Mouse (Mus musculus) gastrocnemius, postnatal 25 days (tissue): ENCODE results near the gene Cacna1g. TPM values are rescaled to one million over a fixed set of nuclear protein-coding genes. Genes with fewer than 3 reads are reported as not detected.

Experiments
- DNase-seq: peaks from one replicate; pipeline ENCODE4 v3.0.0; 2022
- long read RNA-seq, 2 experiments: library from polyadenylated mRNA; stranded (forward); transcript quantifications; one replicate each; pipeline ENCODE4 v2.0.0; 2021
- total RNA-seq, 2 experiments: library from RNA; stranded (reverse); gene quantifications; 1 replicate in 1 of 2; 2 replicates in 1 of 2; pipeline ENCODE4 v1.2.3; 2021

Cacna1g gene
- 1 to 10 TPM; 2.0 to 3.2 TPM for total RNA-seq
- long read RNA-seq, experiment 1 = 0 reads
- long read RNA-seq, experiment 2, partial matches to known transcripts = 1 of 1 reads
- long read RNA-seq, experiment 2, other reads (novel, unspliced or antisense) = 0 of 1 reads

- DNase-seq = peak; percentile 89
Observed at GRCm38 (mm10) chr11:94473707-94474543, at the start of gene Cacna1g. Gene Cacna1g (minus strand): TSS chr11:94474198.

- DNase-seq = no peak
Observed at GRCm38 (mm10) chr11:94521219-94521843, 47.3 kb upstream of the Cacna1g start, which contains the start of gene Mycbpap. Gene Mycbpap (minus strand): TSS chr11:94521742.

DNA sequence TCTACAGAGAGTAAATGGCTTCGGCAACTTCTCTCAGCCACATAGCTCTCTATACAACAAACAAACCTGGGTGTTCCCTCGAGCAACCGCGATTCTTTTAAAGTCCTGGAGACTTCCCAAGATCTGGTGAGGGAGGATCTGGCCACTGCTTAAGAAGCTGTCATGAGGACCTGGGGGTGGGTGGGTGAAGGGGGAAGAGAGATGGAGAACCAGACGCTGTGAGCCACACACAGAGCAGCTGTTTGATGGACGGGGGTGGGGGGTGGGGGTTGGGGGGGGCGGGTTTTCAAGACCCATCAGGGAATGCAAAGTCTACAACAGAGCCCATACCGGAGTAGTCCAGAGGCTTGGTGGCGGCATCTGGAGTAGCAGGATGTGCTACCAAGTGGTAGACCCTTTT lies 39.5 kb upstream of the Cacna1g start:
- no peak for DNase-seq

- no peak for DNase-seq
Observed at GRCm38 (mm10) chr11:94508976-94509375, 35.0 kb upstream of the Cacna1g start.

DNA sequence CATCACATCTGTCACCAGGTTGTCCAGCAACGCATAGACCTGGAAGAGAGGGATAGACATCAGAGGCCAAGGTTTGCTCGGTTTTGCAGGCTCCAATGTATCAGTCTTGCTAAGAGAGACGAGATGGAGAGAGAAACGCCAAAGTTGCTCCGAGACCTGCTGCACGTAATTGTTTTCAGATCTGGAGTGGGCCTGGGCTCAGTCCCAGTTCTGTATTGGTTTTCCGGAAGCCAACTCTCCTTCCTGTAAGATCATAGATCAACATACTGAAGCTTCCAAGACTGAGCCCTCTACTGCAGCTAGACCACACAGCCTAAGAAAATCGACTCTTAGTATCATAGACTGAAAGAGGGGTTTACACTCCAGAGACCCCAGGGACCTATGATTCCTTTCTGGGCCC lies 27.5 kb upstream of the Cacna1g start:
- no peak for DNase-seq

GRCm38 (mm10) chr11:94500362-94500761 lies 26.4 kb upstream of the Cacna1g start:
- no peak for DNase-seq

- no peak for DNase-seq
Observed at GRCm38 (mm10) chr11:94499661-94500152, 25.7 kb upstream of the Cacna1g start, which contains the start of gene Epn3. Gene Epn3 (minus strand): TSS chr11:94499974.

DNA sequence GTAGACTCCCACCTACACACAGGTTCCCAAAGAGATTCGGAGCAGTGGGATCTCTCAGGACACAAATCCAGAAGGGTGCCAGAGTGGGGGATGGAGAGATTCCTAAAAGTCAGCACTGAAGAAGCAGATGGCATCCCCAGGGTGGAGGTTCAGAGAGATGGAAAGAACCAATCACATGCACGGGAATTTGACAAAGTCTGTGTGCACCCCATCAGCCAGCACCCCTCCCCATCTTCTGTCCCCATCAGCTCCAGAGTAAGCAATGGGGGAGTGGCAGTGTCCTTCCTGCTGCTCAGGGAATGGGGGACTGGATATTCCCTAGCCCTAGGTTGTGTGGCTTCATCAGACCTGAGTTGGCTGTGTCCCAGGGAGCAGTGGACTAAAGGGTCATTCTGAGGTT lies 25.0 kb upstream of the Cacna1g start:
- no peak for DNase-seq

- DNase-seq = peak; percentile 22
Observed at GRCm38 (mm10) chr11:94498093-94498996, 24.3 kb upstream of the Cacna1g start.

DNA sequence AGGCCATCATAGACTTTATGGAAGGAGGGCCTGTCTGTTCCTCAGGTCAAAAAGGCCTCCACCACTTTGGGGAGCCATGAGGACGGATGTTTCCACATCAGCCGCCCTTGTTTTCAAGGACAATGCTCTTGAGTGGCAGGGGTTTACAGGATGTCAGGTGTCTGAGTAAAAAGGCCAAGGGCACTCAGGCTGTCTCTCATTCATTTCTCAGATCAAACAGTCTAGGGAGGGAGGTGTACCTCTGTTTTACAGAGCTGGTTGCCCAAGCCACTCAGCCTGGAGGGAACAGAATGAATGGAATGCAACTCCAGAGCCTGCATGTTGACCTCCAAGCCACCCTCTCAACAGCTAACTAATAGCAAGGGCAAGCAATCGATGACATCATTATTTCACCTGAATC lies 21.4 kb upstream of the Cacna1g start:
- DNase-seq = no peak

DNA sequence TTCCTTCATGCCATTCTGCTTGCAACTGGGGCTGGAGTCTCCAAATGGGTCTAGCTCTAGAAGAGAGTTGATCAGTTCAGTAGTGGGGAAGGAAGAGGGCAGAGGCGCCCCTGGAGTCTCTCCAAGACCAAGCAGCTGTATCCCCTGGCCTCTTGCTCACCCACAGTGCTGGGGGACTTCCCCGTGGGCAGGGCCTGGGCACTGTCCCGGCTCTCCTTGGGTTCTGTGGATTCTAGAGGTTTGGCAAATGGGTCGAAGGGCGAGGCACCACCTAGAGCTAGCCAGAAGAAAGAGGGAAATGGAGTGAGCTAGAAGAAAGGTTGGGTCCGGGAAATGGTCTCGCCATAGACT lies 17.7 kb upstream of the Cacna1g start:
- DNase-seq = no peak

DNA sequence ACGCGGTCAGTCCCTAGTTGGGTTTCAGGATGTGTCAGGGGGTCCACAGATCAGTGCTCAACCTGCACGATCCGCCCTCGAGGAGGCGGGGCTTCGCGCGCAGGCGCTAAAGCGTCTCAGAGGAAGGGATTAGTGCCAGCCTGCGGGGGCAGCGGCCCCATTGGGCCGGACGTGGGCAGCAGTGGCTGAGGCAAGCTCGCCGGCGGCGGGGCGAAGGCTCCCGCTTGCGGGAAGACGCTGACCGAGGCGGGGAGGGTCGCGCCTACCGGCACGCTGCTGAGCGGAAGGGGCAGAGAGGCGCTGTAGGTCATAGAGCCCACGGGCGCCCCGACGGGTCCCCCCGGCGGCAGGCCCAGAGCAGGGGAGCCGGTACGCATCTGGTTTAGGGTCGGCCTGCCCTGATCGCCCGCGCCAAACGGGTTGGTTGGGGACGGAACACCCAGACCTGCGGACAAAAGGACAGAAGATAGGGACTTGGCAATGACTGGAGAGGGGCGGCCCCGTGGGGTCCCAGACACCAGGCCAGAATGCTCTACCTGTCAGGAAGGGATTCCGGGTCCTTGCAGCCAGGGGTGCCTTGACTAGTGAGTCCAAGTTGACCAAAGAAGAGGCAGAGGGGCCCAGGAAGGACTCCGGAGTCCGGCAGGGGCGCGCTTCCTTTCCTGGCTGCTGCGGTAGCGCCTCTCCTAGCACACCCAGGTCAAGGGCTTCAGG lies 17.2 kb upstream of the Cacna1g start:
- DNase-seq = no peak

- no peak for DNase-seq
Observed at GRCm38 (mm10) chr11:94489745-94490144, 15.7 kb upstream of the Cacna1g start.

- DNase-seq = no peak
Observed at GRCm38 (mm10) chr11:94488767-94489533, 15.0 kb upstream of the Cacna1g start.

DNA sequence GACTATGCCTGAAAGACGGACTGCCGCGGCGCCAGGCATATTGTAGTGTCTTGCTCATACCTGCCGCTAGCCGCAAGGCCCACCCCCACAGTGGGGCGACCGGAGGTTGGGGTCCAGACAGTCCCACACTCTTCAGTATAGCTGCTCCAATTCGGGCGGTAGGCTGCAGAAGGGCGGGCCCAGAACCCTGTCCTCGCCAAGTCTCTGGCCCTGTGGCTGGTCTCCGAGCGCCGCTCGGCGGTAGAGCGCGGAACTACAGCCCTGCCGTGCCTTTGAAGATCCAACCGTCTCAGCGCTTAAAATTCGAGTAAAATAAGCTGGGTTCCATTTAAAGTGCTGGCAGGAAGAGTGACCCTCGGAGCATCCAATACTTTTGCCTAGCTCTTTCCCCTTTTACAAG lies 12.0 kb upstream of the Cacna1g start, which contains the start of gene Spata20:
TSS of gene Spata20 (minus strand) at position 179 of the 400 bp plus-strand sequence.
- peak; percentile 66 for DNase-seq

DNA sequence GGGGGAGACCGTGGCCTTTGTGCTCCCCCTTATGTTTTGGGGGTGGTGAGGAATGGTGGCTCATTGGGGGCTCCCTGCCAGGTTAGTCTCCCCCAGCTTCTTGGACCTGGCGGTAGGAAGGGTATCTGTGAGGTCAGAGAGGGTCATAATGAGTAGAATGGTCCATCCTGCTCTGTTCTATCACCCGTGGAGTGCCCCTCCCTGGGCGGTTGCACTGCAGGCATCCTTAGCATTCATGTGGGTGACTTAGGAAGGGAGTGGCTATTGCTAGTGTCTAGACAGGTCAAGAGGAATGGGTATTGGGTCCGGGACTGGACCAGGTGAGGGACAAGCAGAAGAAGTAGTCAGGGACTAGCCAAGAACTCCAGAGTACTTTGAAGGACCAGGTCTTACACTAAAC lies 11.2 kb upstream of the Cacna1g start:
- no peak for DNase-seq

- DNase-seq = no peak
Observed at GRCm38 (mm10) chr11:94484636-94485035, 10.6 kb upstream of the Cacna1g start.

DNA sequence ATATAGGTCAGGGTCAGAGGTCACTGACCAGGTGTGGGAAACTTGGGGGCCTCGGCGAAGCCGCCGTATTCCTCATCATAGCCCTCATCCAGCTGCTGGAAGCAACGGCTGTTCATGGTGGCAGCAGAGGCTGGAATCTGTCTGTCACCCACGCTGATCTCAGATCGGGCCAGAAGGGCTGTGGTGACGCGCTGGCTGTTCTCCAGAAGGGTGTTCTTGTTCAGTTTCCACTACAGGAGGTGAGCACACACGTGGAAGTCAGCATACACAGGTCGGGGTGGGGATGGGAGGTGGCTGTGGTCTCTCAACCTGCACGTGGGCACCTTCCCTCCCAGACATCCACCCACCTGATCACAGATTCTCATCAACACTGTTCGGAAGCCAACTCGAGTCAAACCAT lies 9.9 kb upstream of the Cacna1g start:
- no peak for DNase-seq

- no peak for DNase-seq
Observed at GRCm38 (mm10) chr11:94483436-94483835, 9.4 kb upstream of the Cacna1g start.

GRCm38 (mm10) chr11:94482738-94483137 lies 8.7 kb upstream of the Cacna1g start:
- no peak for DNase-seq

- no peak for DNase-seq
Observed at GRCm38 (mm10) chr11:94481963-94482362, 8.0 kb upstream of the Cacna1g start.
